Mouse (Mus musculus) hindbrain, postnatal 0 days (tissue): ENCODE measurements around the gene 4930474N05Rik. TPM values are rescaled to one million over a fixed set of nuclear protein-coding genes. Genes with fewer than 3 reads are reported as not detected.

ENCODE experiments used
- ATAC-seq: fragments of 200-750 bp; cut with Nextera tagmentation; 2 replicates; pipeline ENCODE4 v1.8.0; 2017; ENCODE audit warnings: mild to moderate bottlenecking, moderate TSS enrichment, moderate library complexity
- DNase-seq: peaks from one replicate; pipeline ENCODE4 v3.0.0-alpha.2; 2015; ENCODE audit warnings: low spot score
- H3K27ac ChIP-seq: fragments of 300-500 bp; sonication (generic); 2 replicates; pipeline ENCODE4 v1.5.1; 2014; ENCODE audit warnings: mild to moderate bottlenecking
- H3K27me3 ChIP-seq: fragments of 300-500 bp; sonication (generic); 2 replicates; pipeline ENCODE4 v1.6.1; 2014; ENCODE audit warnings: low read length, mixed read lengths; ENCODE audit not compliant: insufficient read depth
- H3K36me3 ChIP-seq: fragments of 300-500 bp; sonication (generic); 2 replicates; pipeline ENCODE4 v1.6.1; 2014; ENCODE audit warnings: low read length, mixed read lengths; ENCODE audit not compliant: insufficient read depth
- H3K4me1 ChIP-seq: fragments of 300-500 bp; sonication (generic); 2 replicates; pipeline ENCODE4 v1.6.1; 2014; ENCODE audit warnings: antibody characterized with exemption, low read length, mixed read lengths; ENCODE audit not compliant: insufficient read depth
- H3K4me2 ChIP-seq: fragments of 300-500 bp; sonication (generic); 2 replicates; pipeline ENCODE4 v1.6.1; 2014; ENCODE audit warnings: low read depth, mild to moderate bottlenecking, low read length, moderate library complexity, mixed read lengths
- H3K4me3 ChIP-seq: fragments of 300-500 bp; sonication (generic); 2 replicates; pipeline ENCODE4 v1.5.1; 2014; ENCODE audit warnings: low read length
- H3K9ac ChIP-seq: fragments of 300-500 bp; sonication (generic); replicated peaks from 2 replicates; pipeline ENCODE4 v1.6.1; 2014; ENCODE audit warnings: mild to moderate bottlenecking, low read length, moderate library complexity, mixed read lengths
- H3K9me3 ChIP-seq: fragments of 300-500 bp; sonication (generic); 2 replicates; pipeline ENCODE4 v1.6.1; 2016; ENCODE audit warnings: low read length, mixed read lengths
- CTCF ChIP-seq: IDR thresholded peaks from 2 replicates; pipeline ENCODE4 v1.5.1; 2016; ENCODE audit warnings: antibody characterized with exemption, control low read depth, low read depth
- WGBS: fragments of 180-500 bp; shearing (Covaris S2); extraction: QIAGEN DNeasy Blood & Tissue Kit; methylation state at CpG from one replicate; pipeline ENCODE4 v1.1.7; 2014; 5-methylcytosine and 5-hydroxymethylcytosine counted together
- polyA plus RNA-seq: library from polyadenylated mRNA; unstranded; fragments of >200 nt; fragmentation: Nextera tagmentation; extraction: Ambion mirVana; gene quantifications from 2 replicates; pipeline ENCODE4 v1.2.1, GENCODE M21; 2015
- total RNA-seq: library from RNA; depleted of rRNA; stranded (reverse); fragments of >200 nt; gene quantifications from 2 replicates; pipeline ENCODE4 v1.2.3, GENCODE M21; 2014

The 4930474N05Rik gene
- total and polyA plus RNA-seq, 2 experiments from 2014 or later: not detected

DNA sequence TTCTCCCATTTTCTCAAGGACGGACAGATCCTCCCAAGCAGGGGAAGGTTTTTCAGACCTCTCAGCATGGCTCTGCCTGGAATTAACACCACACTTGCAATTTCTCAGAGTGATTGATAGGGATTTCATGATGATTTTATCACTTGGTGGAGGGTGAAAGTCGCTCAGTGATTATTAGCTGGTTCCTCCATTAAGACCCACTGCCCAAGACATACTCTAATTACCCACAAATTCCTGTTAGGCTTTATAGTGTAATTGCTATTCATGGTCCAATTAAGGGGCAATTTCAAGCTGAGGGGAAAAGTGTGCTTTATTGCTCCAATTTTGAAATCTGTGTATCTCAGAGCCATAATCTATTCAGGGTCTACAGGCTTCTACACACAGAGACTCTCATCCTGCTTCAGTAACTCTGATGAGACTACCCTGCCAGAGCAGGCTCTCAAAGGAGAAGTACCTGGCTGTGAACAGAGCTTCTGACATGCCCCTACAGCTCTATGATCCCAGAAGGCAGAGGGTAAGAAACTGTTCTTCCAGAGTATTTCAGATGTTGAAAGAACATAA lies 29.1 kb downstream of the 4930474N05Rik start:
- Histone ChIP-seq H3K9me3 (no peaks in the 10 kb centered on the region), H3K27ac (no peak overlapping the region), H3K27me3 (no peaks in the 10 kb centered on the region), H3K4me3 (no peak overlapping the region), H3K4me2 (no peak overlapping the region), H3K4me1 (no peaks in the 10 kb centered on the region), H3K36me3 (no peaks in the 10 kb centered on the region), H3K9ac (no peak overlapping the region)
- TF ChIP-seq CTCF: no peak
- ATAC-seq: no peak
- no peak for DNase-seq
- 70% methylated on average over 2 of the region's 2 CpGs for WGBS

DNA sequence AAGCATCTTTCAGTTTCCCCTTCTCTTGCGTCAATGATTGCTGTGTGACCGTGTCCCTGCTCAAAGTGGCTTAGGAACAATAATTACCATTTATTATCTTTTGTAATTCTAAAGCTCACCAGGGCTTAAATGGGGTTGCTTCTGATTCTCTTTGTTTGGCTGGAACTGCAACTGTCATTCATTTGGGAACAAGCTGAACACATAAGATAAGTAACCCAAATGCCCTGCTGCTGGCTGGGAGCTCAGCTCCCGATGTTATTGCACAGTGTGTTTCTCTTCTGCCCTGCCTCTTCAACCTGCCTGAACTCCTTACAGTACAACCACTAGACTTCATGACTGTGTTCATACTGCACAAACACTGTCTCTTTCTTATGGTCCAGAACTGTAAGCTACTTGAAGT lies 41.0 kb downstream of the 4930474N05Rik start:
- Histone ChIP-seq H3K4me2 (no peak overlapping the region), H3K27me3 (no peaks in the 10 kb centered on the region), H3K4me1 (no peaks in the 10 kb centered on the region), H3K9me3 (no peaks in the 10 kb centered on the region), H3K27ac (no peak overlapping the region), H3K4me3 (no peak overlapping the region), H3K9ac (no peak overlapping the region), H3K36me3 (no peaks in the 10 kb centered on the region)
- ATAC-seq: no peak
- no peak for TF ChIP-seq CTCF
- WGBS: 35% methylated on average over 3 of the region's 3 CpGs
- no peak for DNase-seq

DNA sequence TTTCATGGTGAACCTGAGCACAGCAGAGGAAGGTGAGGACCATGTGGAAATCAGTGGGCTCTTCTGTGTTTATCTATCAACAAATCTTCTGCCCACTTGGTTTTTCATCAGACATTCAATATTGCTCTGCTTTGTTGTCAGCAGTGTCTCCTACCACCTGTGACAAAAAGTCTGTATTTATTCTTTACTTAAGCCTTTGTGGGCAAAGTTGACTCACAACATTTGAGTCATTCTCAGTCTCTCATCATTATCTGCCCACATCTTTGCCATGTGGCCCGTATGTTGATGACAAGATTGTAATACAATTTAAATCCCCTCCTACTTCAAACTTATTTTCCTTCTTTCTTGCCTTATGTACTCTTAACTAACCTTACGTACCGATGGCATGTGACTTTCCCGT lies 43.0 kb downstream of the 4930474N05Rik start:
- Histone ChIP-seq H3K9me3 (no peaks in the 10 kb centered on the region), H3K27ac (no peak overlapping the region), H3K36me3 (no peaks in the 10 kb centered on the region), H3K4me1 (no peaks in the 10 kb centered on the region), H3K4me3 (no peak overlapping the region), H3K9ac (no peak overlapping the region), H3K4me2 (no peak overlapping the region), H3K27me3 (no peaks in the 10 kb centered on the region)
- TF ChIP-seq CTCF: no peak
- DNase-seq: no peak
- ATAC-seq: no peak
- WGBS: 90% methylated on average over 4 of the region's 4 CpGs

DNA sequence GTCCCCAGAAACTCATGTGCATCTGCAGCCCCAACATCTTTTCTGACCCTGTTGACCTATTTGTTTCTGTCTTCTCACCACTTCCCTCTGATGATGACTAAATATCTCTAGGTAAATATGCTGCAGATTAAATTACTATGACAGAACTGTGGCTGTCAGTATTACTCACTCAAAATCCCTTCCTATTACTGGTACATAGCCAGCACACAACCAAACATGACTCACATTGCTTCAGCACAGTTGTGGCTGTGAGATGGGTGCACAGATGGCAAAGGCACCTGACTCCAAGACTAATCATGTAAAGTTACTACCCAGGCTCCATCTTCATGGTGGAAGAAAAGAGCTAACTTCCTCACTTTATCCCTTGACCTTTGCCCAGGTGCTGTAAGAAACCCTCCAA lies 50.5 kb downstream of the 4930474N05Rik start:
- DNase-seq: no peak
- Histone ChIP-seq H3K36me3 (no peaks in the 10 kb centered on the region), H3K27me3 (no peaks in the 10 kb centered on the region), H3K4me3 (no peak overlapping the region), H3K4me1 (no peaks in the 10 kb centered on the region), H3K27ac (no peak overlapping the region), H3K4me2 (no peak overlapping the region), H3K9me3 (no peaks in the 10 kb centered on the region), H3K9ac (no peak overlapping the region)
- TF ChIP-seq CTCF: no peak
- ATAC-seq: no peak
